Mouse (Mus musculus): ENCODE data around the gene Dlgap4.

Dlgap4 gene

DNA sequence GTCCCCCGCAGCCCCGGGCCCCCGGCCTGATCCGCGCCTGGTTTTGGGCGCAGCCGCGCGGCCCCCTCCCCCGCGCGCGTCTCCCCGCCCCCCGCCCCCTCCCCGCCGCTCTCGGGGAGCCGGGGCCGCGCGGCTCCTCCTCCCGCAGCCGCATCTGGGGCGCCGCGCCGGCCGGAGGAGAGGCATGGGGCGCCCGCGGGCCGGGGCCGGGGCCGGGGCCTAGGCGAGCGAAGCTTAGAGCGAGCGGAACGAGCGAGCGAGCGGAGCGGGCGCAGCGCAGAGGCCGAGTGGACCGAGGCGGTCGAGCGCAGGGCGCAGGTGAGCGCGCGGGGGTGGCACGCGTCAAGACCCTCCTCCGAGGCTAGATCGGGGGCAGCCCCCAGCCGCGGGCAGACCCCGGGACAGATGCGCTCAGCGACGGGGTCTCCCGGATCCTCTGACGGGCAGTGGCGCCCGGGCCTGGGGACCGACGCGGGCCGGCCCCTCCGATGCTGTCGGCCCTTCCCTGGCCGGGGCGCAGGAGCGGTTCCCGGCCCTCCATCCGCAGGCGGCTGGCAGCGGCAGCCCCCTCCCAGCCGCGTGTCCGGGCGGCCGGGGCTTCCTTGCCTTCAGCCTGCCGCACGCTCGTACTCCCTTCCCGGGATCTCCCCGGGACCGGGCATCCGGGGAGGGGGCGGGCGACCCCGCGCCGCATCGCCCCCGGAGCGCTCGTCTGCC is at the start of gene Dlgap4:
Gene Dlgap4 (plus strand): TSS at position 165 of the 717 bp plus-strand sequence.
- no peak for DNase-seq (ENCODE audit: extremely low read depth, insufficient read length, low spot score)

DNA sequence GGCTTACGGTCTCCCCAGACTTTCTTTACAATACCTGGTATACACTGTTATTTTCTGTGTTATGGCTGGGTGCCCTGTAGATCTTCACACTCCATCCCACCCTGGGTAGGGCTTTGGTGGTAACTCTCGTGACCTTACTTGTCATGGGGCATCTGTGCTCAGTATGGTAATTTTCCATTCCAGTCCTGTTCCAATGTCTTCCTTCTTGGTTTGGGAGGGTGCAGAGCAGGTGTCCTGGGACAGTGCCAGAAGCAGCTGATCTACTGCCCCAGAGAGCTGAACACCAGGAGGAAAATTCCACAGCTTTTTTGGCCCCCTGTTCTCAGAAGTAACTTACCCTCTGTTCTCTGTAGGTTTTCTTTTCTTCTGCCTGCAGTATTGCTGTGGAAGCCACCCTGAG is 47.0 kb upstream of the Dlgap4 start:
- no peak for DNase-seq (ENCODE audit: extremely low read depth, insufficient read length, low spot score)

- DNase-seq (ENCODE audit: extremely low read depth, insufficient read length, low spot score): no peak
These were observed 44.9 kb upstream of the Dlgap4 start for GRCm38 (mm10) chr2:156568647-156569046.

GRCm38 (mm10) chr2:156569261-156569660 is 44.2 kb upstream of the Dlgap4 start:
- DNase-seq (ENCODE audit: extremely low read depth, insufficient read length, low spot score): no peak

- no peak for DNase-seq (ENCODE audit: extremely low read depth, insufficient read length, low spot score)
These were observed 42.0 kb upstream of the Dlgap4 start for GRCm38 (mm10) chr2:156571521-156571920.

DNA sequence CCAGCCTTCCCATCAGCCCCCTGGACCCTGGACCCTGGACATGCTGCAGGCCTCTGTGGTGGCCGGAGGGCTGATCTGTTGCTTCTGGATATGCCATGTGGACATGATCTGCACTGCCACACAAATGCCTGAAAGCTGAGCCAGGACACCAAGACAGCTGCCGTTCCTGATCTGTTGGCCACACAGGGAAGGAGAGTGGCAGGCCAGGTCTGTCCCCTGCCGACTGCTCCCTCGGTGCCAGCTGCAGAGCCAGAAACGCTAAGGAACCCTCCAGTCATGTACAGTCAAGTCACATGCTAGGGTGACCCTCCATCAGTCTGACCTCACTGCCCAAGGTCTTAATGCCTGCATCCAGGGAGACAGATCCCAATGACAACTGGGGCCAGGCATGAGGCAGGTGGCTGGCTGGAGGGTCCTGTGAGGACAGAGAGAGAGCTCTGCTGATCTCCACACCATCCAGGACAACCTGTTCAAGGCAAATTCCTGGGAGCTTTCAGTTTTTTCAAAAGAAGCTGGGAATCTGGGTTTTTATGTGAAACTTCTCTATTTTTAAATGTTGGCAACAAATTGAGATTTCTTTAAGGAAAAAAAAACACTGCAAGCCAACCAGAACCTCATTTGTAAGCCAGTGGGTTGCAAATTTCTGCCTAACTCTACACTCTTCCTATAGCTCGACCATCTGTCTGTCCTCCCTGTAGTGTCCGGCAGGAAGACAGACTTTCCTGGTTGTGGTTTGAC is 36.5 kb upstream of the Dlgap4 start:
- no peak for DNase-seq (ENCODE audit: extremely low read depth, insufficient read length, low spot score)

DNA sequence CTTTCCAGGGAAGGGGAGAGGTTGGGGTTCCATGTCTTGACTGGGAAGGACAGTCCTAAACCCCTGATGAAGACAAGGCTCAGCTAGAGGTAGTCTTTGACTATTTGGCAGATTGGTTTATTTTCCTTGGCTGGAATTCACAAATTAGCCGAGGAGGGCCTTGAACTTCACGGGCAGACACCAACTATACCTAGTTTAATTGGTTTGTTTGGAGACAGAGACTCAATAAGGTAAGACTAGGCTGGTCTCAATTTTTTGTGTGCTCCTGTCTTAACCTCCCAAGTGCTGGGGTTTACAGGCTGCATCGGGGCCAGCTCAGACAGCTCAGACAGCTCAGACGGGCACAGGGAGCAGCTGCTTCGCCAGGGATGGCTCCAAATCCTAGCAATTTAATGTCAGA is 33.0 kb upstream of the Dlgap4 start:
- no peak for DNase-seq (ENCODE audit: extremely low read depth, insufficient read length, low spot score)

DNA sequence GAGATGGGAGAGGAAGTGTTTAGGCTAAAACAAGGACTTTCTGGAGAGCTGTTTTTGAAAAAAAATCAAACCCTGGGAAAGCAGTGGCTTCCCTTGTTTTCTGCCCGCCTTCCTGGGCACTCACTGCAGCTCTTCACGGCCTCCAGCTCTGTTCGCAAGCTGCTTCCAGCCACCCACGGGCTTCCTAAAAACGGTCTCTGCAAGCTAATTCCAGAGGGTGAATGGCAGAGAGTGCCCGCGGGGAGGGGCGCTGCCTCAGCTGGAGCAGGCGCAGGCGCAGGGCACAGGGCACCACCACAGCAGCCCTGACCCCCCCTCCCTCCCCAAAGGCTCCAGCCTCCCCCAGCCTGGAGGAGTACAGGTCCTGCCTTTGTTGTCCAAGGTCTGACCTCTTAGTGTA is 32.3 kb upstream of the Dlgap4 start:
- no peak for DNase-seq (ENCODE audit: extremely low read depth, insufficient read length, low spot score)

- no peak for DNase-seq (ENCODE audit: extremely low read depth, insufficient read length, low spot score)
These were observed 30.6 kb upstream of the Dlgap4 start for GRCm38 (mm10) chr2:156582887-156583286.

GRCm38 (mm10) chr2:156584154-156584796 is 29.2 kb upstream of the Dlgap4 start:
- DNase-seq (ENCODE audit: extremely low read depth, insufficient read length, low spot score): peak; percentile 28

- no peak for DNase-seq (ENCODE audit: extremely low read depth, insufficient read length, low spot score)
These were observed 28.6 kb upstream of the Dlgap4 start for GRCm38 (mm10) chr2:156584797-156585471.

DNA sequence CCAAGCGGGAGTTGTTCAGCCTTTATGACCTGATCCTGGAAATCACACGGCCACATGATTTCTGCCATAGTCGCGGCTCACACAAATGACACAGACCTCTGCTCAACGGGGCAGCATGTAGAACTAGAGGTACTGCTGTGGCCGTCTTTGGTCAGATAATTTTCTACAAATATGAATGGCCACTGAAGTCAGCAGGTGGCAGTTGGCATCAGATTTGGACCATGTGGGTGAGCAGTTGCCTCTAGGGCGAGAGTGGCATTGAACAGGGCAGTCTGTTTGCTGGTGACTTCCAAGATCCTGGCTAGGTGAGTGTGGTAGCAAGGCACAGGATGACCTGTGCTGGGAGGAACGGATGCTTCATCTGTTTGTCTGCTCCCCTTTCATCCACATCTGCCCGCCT is 24.0 kb upstream of the Dlgap4 start:
- no peak for DNase-seq (ENCODE audit: extremely low read depth, insufficient read length, low spot score)

DNA sequence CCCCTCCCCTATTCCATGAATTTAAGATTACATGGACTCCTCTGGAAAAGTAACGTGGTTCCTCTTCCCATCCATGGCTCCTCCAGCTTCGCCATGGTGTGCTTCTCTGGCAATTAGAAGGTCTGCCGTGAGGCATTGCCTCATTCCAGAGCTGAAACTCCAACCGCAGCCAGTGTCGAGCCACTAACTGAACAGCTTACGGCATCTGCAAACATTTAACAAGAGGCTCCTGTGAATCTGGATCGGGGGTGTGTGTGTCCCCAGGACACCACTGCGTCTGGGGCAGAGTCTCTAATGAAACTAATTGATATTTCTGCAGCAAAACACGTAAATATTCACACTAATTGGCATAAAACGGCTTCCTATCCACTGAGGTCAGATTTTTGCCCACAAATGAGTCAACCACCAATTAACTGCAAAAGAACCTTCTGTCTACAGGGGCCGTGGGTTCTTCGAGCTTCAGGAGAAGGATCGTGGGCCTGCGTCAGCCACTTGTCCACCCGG is 18.5 kb upstream of the Dlgap4 start:
- DNase-seq (ENCODE audit: extremely low read depth, insufficient read length, low spot score): no peak

DNA sequence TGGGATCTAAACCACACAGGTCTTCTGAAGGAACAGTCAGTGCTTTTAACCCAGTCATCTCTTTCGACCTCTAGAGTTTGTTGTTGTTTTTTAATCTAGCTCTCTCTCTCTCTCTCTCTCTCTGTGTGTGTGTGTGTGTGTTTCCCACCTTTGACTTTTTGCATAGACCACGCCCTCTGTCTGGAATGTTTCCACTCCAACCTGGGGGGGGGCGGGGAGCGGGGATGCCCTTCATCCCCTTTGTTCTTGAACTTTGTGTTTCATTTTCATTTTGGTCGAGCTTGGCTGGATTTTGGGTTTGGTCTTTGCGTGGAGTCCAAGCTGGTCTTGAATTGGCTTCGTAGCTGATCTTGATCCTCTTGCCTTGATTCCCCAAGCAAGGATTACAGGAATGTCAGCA is 10.9 kb upstream of the Dlgap4 start:
- DNase-seq (ENCODE audit: extremely low read depth, insufficient read length, low spot score): no peak

DNA sequence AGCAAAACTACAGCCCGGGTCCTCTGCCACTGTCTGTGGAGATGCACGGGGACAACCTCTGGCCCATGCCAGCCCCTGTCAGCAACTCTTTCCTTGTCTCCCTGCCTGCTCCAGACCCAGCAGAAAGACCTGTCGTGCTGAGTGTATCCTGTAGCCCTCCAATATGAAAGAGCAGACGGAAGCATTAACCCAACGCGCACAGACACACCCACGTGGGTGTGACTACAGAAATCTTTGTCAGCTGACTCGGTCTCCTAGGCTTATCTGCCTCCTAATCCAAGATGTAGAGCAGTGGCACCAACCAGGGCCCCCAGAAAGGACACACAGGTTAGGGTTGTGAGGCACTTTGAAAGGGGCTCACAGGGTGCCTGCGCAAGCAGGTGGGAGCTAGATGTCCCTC is 9.8 kb upstream of the Dlgap4 start:
- DNase-seq (ENCODE audit: extremely low read depth, insufficient read length, low spot score): no peak

DNA sequence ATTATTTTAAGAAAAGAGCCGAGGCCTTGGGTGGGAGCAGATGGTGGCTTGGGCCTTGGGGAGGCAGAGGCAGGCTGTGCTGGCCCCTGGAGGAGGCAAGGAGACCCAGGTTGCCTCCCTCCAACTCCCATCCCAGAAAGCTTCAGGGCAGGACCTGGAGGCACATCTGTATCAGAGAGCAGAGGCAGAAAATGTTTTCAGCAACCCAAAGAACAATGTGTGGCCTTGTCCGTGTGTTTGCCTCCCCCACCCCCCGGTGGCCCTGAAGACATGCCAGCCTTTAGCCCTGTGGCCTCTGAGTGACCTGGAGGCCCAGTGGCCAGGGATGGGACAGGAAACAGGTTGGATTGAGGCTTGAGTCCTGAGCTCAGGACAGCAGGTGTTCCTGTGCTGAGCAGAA is 8.4 kb upstream of the Dlgap4 start:
- DNase-seq (ENCODE audit: extremely low read depth, insufficient read length, low spot score): no peak

DNA sequence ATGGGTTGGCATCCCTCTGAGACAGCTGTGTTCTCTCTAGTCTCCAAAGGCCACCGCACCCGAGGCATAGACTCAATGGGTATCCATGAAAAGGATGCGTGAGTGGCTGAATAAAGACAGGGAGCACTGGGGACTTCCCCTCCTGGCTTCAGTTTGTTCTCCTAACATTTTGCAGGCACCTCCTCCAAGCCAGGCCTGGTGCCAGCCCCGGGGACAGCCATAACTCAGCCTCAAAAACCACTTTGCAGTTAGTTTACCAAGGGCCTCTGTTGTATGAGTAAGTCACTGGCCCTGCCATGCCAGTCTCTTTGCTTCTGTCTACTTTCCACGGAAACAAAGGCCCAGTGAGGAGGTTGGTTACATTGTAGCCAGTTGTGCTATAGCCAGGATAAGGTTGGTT is 7.5 kb upstream of the Dlgap4 start:
- DNase-seq (ENCODE audit: extremely low read depth, insufficient read length, low spot score): peak; percentile 51

- DNase-seq (ENCODE audit: extremely low read depth, insufficient read length, low spot score): no peak
These were observed 394 bp upstream of the Dlgap4 start for GRCm38 (mm10) chr2:156613081-156613540.

- DNase-seq (ENCODE audit: extremely low read depth, insufficient read length, low spot score): no peak
These were observed 702 bp downstream of the Dlgap4 start for GRCm38 (mm10) chr2:156614258-156614556.

DNA sequence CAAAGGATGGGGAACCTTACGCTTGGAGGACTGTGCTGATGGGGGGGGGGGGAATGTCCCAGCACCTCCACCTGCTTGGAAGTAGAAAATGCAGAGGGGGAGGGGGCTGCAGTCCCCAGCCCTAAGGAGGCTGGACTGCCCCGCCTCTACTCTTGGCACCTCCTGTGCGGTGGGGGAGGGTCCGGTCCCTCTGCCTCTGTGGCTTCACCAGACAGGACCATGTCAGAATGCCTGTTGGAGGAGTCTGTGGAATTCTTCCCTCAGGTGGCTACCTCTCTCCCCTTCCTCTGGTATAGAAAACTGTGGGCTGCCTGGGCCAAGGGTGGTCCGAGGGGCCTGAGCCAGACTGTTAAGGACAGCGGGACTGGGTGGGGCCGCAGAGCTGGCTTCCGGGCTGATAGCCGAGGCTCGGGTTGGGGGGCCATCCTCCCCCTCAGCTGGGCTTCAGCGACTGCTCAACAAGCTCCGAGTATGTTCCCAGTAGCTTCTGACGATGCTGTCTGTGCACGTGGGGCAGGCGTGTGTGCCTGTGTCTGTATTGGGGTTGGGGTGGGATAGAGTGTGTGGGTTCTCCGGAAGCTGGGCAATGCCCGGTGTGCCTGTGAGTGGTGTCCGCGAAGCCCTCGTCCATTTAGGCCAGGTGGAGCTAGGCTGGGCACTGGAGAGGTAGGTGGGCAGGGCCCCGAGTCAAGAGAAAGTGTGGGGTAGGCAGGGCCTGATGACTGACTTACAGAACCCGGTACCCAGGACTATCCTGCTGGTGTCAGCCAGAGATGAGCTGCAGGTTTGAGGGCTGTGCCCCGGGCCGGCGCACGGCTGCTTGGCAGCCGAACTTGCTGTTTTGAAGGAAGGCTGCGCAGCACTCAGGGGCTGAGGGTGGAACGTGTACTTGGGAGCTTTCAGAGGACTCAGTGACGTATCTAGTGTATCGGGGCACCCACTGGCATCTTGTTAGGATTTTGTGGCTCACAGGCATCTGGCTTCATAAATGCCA is 1.5 kb downstream of the Dlgap4 start:
- no peak for DNase-seq (ENCODE audit: extremely low read depth, insufficient read length, low spot score)
